Mouse (Mus musculus) lung, postnatal 0 days (tissue): ENCODE measurements around the gene Ctu2. TPM values are rescaled to one million over a fixed set of nuclear protein-coding genes. Genes with fewer than 3 reads are reported as not detected.
A peak's percentile ranks its signal among the peaks of the same experiment; 100 is the strongest.

ENCODE experiments used
- ATAC-seq: fragments of 200-750 bp; cut with Nextera tagmentation; 2 replicates; pipeline ENCODE4 v1.8.0; 2017; ENCODE audit warnings: moderate library complexity
- DNase-seq: peaks from one replicate; pipeline ENCODE4 v3.0.0-alpha.2; 2016; ENCODE audit warnings: low spot score
- H3K27ac ChIP-seq: fragments of 300-500 bp; sonication (generic); 2 replicates; pipeline ENCODE4 v1.5.1; 2014; ENCODE audit warnings: antibody characterized with exemption, mild to moderate bottlenecking, low read length, mixed read lengths
- H3K27me3 ChIP-seq: fragments of 300-500 bp; sonication (generic); replicated peaks from 2 replicates; pipeline ENCODE4 v1.6.1; 2014; ENCODE audit warnings: low read length, mixed read lengths; ENCODE audit not compliant: insufficient read depth
- H3K36me3 ChIP-seq: fragments of 300-500 bp; sonication (generic); 2 replicates; pipeline ENCODE4 v1.6.1; 2014; ENCODE audit warnings: low read length, mixed read lengths; ENCODE audit not compliant: insufficient read depth
- H3K4me1 ChIP-seq: fragments of 300-500 bp; sonication (generic); 2 replicates; pipeline ENCODE4 v1.6.1; 2014; ENCODE audit warnings: antibody characterized with exemption, low read depth, low read length, mixed read lengths; ENCODE audit not compliant: insufficient read depth
- H3K4me2 ChIP-seq: fragments of 300-500 bp; sonication (generic); replicated peaks from 2 replicates; pipeline ENCODE4 v1.6.1; 2014; ENCODE audit warnings: low read depth, mild to moderate bottlenecking, low read length, moderate library complexity, mixed read lengths
- H3K4me3 ChIP-seq: fragments of 300-500 bp; sonication (generic); 2 replicates; pipeline ENCODE4 v1.5.1; 2014; ENCODE audit warnings: low read depth, low read length
- H3K9ac ChIP-seq: fragments of 300-500 bp; sonication (generic); replicated peaks from 2 replicates; pipeline ENCODE4 v1.6.1; 2014; ENCODE audit warnings: low read depth, mild to moderate bottlenecking
- H3K9me3 ChIP-seq: fragments of 300-500 bp; sonication (generic); 2 replicates; pipeline ENCODE4 v1.6.1; 2016; ENCODE audit warnings: low read length, mixed read lengths
- CTCF ChIP-seq: IDR thresholded peaks from 2 replicates; pipeline ENCODE4 v1.5.1; 2016; ENCODE audit warnings: antibody characterized with exemption, mild to moderate bottlenecking
- EP300 ChIP-seq: IDR thresholded peaks from 2 replicates; pipeline ENCODE4 v1.6.1; 2016; ENCODE audit warnings: antibody characterized with exemption, mild to moderate bottlenecking, control low read depth
- WGBS: fragments of 180-500 bp; shearing (Covaris S2); extraction: QIAGEN DNeasy Blood & Tissue Kit; methylation state at CpG from one replicate; pipeline ENCODE4 v1.1.7; 2014; 5-methylcytosine and 5-hydroxymethylcytosine counted together
- polyA plus RNA-seq: library from polyadenylated mRNA; unstranded; fragments of >200 nt; fragmentation: Nextera tagmentation; extraction: Ambion mirVana; gene quantifications from 2 replicates; pipeline ENCODE4 v1.2.1, GENCODE M21; 2015

Ctu2 gene
- polyA plus RNA-seq, 1 experiment from 2014 or later = 25.9 TPM

DNA sequence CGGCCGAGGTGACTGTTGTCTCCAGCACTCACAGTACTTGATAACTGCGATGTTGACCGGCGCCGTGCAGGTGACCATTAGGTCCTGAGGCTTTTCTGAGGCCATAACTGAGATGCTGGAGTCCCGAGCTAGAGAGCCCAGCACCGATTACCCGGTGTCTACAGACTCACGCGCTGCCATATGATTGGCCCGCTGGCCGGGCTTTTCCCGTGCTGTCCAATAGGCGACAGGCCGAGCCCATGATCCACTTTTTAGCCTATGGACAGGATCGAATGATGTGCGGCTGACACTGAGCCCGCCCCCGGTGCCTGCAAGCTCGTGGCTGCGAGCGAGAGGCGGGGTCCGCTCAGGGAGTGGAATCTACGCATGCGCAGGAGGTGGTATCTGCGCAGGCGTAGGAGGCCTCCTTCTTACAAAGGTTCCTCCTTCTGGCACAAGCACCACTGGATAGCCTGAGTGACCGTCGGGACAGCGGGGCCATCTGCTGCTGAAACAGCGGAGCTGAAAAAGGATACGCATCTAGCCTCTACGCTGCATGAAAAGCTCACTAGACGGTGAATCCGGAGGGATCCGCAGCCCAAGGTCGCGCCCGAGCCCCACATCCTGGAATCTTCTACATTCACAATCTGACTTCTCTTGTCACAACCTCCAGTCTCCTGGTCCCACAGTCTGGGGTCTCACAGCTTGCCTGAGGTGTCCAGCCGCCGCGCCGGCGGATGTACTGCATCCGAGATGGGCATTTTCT lies 32.5 kb upstream of the Ctu2 start, which contains the start of gene Mvd:
Mvd (minus strand) TSS at position 161 of the 745 bp plus-strand sequence.
- under 1% methylated on average over 47 of the region's 47 CpGs for WGBS
- peak within 1 kb of the TSS; percentile 90 for H3K27ac ChIP-seq
- H3K4me3 ChIP-seq = peak within 1 kb of the TSS; percentile 52
- peaks cover 7% of the 10 kb centered on the region; the same call in 1 of the 2 replicates for H3K4me1 ChIP-seq
- TF ChIP-seq CTCF (peak; percentile 71), EP300 (no peak)
- H3K9me3 ChIP-seq = no peaks in the 10 kb centered on the region
- no peaks in the 10 kb centered on the region for H3K36me3 ChIP-seq
- H3K4me2 ChIP-seq = peak within 1 kb of the TSS; percentile 97
- peak within 1 kb of the TSS; percentile 45 for H3K9ac ChIP-seq
- H3K27me3 ChIP-seq = no peaks in the 10 kb centered on the region
- ATAC-seq (peak; percentile 97), DNase-seq (peak; percentile 100)

DNA sequence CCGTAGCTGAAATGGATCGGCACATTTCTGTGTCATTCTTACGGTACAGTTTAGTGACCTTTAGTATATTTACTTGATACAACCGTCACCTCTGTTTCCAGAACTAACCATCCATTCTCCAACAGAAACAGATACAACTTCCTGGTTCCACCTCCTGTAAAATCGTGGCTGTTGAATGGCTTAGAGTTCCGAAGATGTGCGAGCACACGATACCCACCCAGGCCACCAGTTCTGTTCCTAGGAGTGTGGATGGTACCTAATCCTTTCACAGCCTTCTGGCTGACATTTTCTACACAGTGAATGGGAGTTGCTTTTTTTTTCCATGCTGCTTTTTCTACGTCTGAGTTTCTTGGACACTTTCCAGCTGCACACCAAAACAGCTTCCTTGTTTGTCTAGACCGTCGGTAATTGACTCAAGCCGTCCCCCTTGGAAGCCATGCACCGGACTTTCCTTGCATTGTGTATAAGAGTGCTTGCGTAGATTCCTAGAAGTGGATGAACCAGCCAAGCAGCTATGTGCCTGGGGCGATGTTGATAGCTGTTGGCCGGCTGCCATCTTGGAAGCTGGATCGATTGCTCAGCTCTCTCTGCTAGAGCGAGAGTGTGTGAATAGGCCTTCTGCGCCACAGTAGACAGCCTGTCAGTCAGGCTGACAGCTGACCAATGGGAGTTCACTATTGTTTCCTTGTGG lies 31.7 kb upstream of the Ctu2 start:
- TF ChIP-seq EP300 (peak; percentile 95), CTCF (no peak)
- peak overlapping the region; percentile 45 for H3K9ac ChIP-seq
- under 1% methylated on average over 19 of the region's 19 CpGs for WGBS
- peak overlapping the region; percentile 90 for H3K27ac ChIP-seq
- H3K4me1 ChIP-seq = peaks cover 7% of the 10 kb centered on the region; the same call in 1 of the 2 replicates
- H3K9me3 ChIP-seq = no peaks in the 10 kb centered on the region
- no peaks in the 10 kb centered on the region for H3K27me3 ChIP-seq
- peak overlapping the region; percentile 97 for H3K4me2 ChIP-seq
- peak overlapping the region; percentile 52 for H3K4me3 ChIP-seq
- ATAC-seq (peak; percentile 68), DNase-seq (peak; percentile 97)
- H3K36me3 ChIP-seq = no peaks in the 10 kb centered on the region

DNA sequence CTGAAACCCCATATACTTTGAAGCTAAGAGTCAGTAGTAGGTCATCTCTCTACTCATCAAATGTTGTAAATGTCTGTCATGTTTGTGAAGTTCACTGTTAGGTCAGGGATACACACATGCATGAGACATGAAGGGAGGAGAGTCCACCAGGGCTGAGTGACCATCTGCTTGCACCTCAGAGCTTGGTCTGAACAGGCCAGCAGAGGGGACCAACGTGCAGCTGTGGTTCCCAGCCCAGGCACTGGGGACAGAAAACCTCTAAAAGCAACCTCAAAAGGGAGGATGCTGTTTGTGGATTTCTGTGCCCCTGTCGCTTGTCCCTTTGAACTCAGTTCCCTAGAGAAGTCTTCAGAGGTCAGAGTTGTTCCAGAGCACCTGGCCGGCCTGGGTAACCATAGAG lies 30.7 kb upstream of the Ctu2 start:
- ATAC-seq (no peak), DNase-seq (peak; percentile 44)
- Histone ChIP-seq H3K9ac (no peak overlapping the region), H3K27ac (no peak overlapping the region), H3K9me3 (no peaks in the 10 kb centered on the region), H3K4me2 (peak overlapping the region; percentile 97; the same call in 1 of the 2 replicates), H3K4me1 (peaks cover 7% of the 10 kb centered on the region; the same call in 1 of the 2 replicates), H3K4me3 (no peak overlapping the region), H3K27me3 (no peaks in the 10 kb centered on the region), H3K36me3 (no peaks in the 10 kb centered on the region)
- WGBS = 49% methylated on average over 3 of the region's 3 CpGs
- TF ChIP-seq EP300 (no peak), CTCF (peak; percentile 60)

DNA sequence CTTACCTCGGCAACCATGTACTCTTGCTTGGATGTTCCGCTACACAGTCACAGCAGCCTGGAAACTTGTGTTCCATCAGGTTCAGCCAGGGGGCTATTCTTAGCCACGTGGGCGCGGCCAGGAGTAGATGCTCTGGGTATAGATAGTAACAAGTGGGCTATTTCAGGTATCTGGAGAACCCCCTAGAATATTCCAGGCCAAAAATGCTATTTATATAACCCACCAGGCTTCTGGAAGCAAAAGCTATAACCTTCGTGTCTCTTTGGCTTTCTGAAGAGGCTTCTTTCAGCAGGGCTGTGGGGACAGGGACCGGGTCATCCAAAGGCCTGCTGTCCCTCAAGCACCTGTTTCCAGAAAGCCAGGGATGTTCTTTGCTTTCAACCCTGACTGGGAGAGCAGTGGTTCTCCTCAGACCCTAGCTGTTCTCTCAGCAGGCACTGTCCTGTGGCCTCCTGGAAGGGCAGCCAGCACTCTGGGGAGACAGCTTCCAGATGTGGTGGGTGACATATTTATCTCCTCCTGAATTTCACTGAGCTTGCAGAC lies 24.7 kb upstream of the Ctu2 start:
- H3K27ac ChIP-seq = no peak overlapping the region
- H3K9ac ChIP-seq = no peak overlapping the region
- ATAC-seq (no peak), DNase-seq (no peak)
- H3K4me3 ChIP-seq = no peak overlapping the region
- H3K4me2 ChIP-seq = no peak overlapping the region
- no peaks in the 10 kb centered on the region for H3K9me3 ChIP-seq
- no peaks in the 10 kb centered on the region for H3K4me1 ChIP-seq
- H3K27me3 ChIP-seq = no peaks in the 10 kb centered on the region
- H3K36me3 ChIP-seq = no peaks in the 10 kb centered on the region
- TF ChIP-seq CTCF (no peak), EP300 (no peak)
- 69% methylated on average over 7 of the region's 7 CpGs for WGBS

DNA sequence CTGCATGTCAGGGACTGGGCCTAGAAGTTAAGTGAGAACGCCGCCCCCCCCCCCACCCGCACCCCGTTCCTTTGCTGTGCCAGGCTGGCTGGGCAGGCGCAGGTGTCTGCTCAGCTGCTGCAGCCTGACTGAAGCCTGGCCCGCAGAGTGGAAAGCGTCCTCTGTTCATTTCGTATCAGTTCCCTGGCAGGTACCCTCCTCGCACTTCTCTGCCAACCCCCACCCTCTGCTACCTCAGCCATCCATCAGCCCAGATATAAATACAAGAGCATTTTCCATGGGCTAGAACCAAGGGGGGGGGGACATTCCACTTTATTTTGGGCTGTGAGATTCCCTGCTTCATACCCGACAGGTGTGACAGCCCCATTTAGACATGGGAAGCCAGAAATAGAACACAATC lies 23.8 kb upstream of the Ctu2 start:
- no peak for DNase-seq
- no peaks in the 10 kb centered on the region for H3K9me3 ChIP-seq
- no peak overlapping the region for H3K9ac ChIP-seq
- no peaks in the 10 kb centered on the region for H3K36me3 ChIP-seq
- no peak overlapping the region for H3K4me2 ChIP-seq
- H3K27ac ChIP-seq = no peak overlapping the region
- 87% methylated on average over 10 of the region's 10 CpGs for WGBS
- H3K4me1 ChIP-seq = no peaks in the 10 kb centered on the region
- no peak overlapping the region for H3K4me3 ChIP-seq
- ATAC-seq = no peak
- TF ChIP-seq EP300 (no peak), CTCF (no peak)
- no peaks in the 10 kb centered on the region for H3K27me3 ChIP-seq

DNA sequence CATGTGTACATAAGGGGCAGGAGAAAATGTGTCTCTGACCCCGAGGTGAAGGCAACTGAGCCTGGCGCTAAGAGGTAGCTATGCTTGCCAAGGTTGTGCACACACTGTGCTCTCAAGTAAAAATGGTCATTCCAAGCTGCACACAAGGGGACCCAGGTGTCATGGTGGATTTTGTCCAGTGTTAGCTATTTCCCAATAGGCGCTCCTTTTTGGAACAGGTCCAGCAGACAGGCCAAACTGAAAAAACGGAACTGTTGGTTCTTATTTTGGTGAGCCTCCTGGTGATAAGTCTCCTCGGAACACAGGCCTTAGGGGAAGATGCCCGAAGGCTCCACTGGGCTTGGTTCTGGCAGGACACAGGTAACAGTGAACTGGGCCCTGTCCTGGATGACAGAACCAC lies 21.5 kb upstream of the Ctu2 start:
- no peak for ATAC-seq
- Histone ChIP-seq H3K4me1 (no peaks in the 10 kb centered on the region), H3K36me3 (no peaks in the 10 kb centered on the region), H3K9ac (no peak overlapping the region), H3K27ac (no peak overlapping the region), H3K9me3 (no peaks in the 10 kb centered on the region), H3K4me3 (no peak overlapping the region), H3K4me2 (no peak overlapping the region), H3K27me3 (0 out of 2 replicates have a peak, but pooled peaks cover 8% of the 10 kb centered on the region)
- WGBS = 60% methylated on average over 6 of the region's 6 CpGs
- TF ChIP-seq EP300 (no peak), CTCF (no peak)
- no peak for DNase-seq
